Mouse (Mus musculus) MEL-GATA-1-ER (cell line): ENCODE data around the gene Gm10295.

Experiments
- DNase-seq: peaks from one replicate; pipeline ENCODE4 v3.0.0-alpha.2; 2012; ENCODE audit warnings: low read depth; ENCODE audit errors: extremely low read depth

The Gm10295 gene

DNA sequence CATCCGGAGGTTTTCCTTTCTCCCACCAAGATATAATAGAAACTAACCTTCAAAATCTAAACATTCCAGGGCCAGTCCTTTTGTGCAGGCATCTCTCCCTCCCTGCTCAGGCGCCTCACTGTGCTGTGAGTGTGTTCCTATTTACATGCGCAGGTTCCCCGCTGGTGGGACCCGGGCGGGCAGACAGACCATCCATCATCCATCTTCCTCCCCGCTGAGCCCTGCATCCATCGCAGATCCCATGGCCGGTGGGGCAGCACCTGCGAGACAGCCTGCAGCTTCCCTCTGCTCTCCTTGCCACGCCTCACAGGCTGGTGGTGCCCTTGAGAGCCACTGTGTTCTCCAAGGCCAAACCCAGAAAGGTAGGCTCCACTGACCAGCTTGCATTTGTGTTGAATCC lies at the start of gene Gm10295:
Gene Gm10295 (minus strand): TSS at position 122 of the 400 bp plus-strand sequence.
- DNase-seq, result no peak

- no peak for DNase-seq
These were observed 49.7 kb upstream of the Gm10295 start for GRCm38 (mm10) chr7:71401032-71401431.

DNA sequence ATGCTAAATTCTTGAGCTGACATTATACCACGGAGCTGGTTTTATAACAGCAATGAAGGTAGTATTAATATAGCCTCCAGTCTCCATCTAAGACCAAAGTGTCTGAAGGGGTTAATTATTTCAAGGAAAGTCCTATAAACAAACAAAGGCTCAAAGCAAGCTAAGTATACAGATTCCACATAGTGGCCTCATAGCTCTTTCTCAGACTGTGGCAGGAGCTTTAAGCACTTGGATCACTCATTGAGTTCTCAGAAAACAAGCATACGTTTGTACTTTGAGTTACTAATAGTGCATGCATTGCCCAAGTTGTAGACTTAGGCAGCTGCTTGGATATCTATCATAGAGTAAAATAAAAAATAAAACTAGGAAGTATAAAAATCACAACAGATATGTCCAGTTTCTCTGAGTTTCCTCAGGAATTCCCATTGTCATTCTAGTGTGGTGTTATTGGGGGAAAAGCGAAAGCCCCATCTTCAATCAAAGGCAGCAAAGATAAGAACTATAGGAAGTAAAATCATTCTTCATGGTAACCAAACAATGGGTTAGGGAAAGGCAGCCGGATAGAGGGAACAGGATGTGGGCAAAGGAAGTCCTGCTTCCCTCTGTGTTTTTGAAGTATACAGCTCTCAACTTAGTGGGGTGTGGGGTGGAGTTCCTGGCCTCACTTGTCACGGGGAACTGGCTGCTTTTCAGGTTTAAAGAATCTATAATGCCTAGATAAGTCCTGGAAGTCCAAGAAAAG lies 48.8 kb upstream of the Gm10295 start:
- DNase-seq, result no peak

GRCm38 (mm10) chr7:71398959-71399756 lies 47.9 kb upstream of the Gm10295 start:
- no peak for DNase-seq

GRCm38 (mm10) chr7:71398389-71398788 lies 47.1 kb upstream of the Gm10295 start:
- no peak for DNase-seq

- DNase-seq, result no peak
These were observed 41.6 kb upstream of the Gm10295 start for GRCm38 (mm10) chr7:71392795-71393341.

GRCm38 (mm10) chr7:71391333-71391732 lies 40.0 kb upstream of the Gm10295 start:
- DNase-seq, result no peak

DNA sequence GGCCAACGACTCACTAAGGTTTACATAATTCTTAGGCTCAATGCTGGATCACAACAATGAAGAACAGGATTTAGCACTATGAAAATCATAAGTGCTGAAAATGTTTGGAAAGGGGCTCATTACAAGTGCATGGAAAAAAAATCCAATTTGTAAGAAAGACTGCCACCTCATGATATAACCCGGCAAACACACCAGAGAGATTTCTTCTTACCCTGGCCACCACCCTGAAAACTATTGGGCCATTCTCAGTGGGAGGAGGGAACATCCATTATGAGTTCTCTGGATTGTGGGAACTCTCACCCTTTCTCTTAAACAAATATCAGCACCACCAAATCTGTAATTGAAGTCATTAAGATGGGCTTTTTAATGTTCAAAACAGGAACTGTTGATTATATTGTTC lies 39.0 kb upstream of the Gm10295 start:
- DNase-seq, result no peak

DNA sequence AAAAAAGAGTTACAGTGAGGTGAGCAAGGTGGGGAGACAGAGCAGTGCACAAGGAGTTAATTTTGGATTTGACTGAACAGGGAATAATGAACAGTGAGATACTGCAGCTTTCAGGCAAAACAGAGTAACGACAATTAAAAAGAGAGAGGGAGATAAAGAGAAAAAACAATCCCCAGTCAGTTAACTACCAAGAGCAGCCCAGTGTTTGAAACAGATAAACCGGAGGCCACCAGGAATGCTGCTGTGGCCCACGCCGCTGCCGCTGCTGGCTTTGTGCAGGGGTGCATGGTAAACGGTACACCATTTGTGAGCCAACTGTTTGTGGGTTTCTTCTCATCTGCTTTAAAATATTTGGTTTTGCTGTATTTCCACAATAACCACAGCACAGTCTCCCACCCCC lies 34.8 kb upstream of the Gm10295 start:
- DNase-seq, result no peak

DNA sequence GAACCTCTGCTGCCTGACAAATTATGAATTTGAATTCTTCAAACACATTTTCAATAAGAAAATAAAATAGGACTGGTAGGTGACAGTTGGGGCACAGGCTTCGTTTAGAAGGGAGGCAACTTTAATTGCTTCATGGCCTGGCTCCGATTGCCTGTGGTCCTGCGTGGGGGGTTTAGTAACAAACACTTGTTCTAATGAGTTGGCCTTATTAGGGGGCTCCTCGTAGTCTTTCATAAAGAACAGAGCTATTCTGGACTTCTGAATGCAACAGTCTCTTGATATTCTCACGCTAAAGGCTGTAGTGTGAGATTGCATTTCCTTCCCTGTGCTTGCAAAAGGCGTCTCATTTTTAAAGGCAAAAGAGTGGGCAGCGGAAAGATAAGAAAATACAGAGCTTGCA lies 33.6 kb upstream of the Gm10295 start:
- DNase-seq, result no peak

DNA sequence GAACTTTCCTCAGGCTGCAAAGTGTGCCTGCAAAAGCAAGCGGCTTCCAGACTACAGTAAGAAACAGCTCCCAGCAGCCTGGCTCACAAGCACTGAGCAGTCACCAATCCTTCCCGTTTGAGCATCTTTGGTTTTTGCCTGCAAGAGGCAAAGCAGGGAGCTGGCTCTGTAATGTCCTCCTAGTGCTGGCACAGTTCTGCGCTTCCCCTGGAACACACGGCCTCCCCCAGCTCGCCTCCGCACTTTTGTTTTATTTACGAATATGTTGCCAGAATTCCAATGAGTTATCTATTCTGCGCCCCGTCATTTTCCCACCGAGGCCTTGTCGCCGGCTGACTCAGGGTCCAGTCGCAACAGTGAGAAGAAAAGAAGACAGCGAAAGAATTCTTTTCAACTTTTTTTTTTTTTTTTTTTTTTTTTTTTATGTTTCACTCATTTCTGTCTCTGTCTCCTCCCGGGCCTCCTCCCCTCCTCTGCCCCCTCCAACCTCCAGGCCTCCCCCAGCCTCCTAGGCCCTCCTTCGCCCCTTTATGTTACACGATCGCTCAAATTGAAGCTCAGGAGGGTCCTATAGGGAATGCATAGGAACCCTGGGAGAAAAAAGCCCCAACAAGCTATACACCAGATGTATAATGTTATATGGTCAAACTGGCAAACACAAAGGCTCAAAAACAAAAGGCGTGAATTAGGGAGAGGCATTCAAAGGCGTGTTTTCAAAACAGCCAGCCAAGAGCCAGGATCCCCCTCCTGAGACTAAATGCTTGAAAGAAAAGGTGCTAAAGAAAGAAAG lies 32.3 kb upstream of the Gm10295 start:
- DNase-seq, result no peak

GRCm38 (mm10) chr7:71379826-71380825 lies 28.8 kb upstream of the Gm10295 start:
- no peak for DNase-seq

DNA sequence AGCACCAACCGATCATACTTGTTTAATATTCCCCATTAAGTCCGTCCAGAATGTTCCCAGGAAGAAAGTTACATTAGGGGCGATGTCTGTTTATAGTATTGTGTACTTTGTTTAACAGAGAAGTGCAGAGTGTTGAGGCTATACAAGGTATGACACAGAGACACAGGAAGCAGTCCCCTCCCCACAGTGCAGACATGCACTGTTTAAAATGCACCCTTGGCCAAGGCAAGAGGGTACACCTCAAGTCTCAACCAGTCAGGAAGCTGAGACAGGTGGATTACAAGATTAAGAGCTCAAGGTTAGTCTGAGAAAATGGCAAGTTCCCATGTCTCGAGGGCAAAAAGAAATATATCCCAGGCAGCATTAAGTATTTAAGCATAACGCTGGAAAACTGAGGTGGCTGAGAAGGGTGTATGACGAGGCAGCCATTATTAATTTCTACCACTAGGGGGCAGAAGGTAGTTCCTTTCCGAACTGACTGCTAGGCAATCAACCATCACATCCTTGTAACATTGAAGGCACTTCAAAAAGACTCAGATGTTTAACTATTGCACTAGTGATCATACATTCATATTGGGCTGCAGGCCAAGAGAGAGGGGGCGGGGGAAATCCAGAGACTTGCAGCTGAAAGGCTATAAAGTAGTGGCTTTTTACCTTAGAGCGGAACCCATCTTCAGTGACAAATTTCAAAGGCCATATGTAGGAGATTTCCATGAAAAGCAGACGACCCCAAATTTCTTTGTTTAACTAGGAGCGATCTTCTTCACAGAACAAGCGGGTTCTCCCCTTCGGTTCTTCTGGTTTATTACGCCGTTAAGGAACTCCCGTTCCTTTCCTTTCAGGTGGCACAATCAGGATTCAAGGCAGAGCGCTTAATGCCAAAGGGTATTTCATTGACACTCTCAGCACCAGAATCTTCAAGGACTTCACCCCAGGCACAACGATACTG lies 27.8 kb upstream of the Gm10295 start:
- DNase-seq, result no peak

DNA sequence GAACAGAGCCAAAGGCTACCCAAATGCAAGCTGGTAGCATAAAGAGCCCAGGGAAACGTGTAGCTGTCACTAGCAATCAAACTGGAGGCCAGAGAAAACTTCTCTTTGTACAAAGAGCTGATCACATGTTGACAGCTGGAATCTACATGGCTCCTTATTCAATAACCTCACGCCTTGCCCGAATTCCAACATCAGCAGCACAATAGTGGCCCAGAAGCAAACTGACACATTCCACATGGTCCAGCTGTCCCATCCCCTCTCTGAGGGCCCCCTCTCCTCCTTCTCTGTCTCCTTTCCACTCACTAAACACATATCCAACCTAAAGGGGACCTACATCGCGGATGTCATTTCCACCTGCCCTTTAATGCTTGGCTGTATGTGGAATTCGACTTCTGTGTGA lies 26.7 kb upstream of the Gm10295 start:
- DNase-seq, result no peak

DNA sequence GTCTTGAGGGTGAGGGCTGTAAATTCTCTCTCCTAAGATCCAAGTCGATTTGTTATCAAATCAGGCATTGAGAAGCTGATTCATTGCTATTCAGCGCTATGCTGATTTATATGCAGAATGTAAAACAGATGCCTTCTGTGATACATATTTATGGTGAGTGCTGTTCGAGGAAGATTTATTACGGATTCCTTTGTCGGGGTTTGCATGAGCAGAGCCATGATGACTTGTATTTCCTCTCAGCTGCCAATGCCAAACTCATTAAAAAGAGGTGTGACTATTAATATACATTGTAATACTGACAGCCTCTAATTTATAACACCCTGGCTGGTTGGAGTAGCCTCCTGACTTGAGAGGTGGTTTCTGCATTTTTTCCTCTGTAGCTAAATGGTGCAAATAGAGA lies 22.8 kb upstream of the Gm10295 start:
- DNase-seq, result no peak

DNA sequence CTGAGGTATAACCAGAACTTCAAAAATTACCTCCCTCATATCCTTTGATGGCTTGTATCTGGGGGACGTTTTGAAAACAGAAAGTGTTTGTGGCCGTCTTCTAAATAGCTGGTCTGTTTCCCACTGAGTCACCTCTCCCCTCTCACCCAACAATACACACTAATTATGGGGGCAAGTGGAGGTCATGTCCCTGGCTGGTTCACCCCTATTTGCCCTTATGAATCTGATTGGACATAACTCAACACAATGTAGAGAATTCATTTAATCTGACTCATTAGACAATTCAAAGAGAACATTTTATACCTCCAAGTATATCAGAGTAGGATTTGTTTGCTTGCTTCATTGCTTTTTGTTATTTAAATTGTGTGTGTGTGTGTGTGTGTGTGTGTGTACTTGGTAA lies 20.6 kb upstream of the Gm10295 start:
- no peak for DNase-seq

DNA sequence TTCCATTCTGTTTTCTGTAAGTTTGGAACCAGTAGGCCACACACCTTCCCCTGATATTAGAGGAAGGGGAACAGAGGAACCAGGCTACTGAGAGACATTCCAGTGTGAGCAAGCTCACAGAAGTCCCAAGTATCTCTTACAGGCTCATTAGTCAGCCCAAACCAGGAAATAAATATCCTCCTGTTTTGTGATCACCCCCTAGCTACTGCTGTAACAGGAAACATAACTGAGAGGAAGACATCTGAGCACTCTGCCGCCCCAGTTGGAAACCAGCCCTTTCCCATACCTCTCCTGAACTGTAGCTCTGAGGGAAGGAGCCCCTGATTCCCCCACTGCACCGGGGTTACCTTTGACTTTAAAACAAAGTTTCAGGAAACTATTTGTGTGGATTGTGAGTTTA lies 19.5 kb upstream of the Gm10295 start:
- DNase-seq, result no peak

DNA sequence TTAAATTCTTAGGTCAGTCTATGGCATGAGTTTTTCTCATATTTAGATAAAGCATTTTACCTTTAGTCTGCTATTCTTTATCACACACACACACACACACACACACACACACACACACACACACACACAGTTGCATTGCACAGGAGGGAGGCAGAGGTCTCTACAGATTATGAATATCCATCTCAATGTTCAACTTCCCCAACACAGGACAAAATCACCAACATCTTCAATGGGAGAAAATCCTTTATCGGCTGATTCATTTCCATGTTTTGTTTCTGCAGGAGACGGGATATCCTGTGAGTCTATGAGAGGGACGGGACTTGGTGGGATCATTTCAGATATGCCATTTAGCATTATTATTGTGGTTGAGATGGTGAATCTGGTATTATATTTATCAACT lies 18.8 kb upstream of the Gm10295 start:
- DNase-seq, result no peak

- DNase-seq, result no peak
These were observed 17.4 kb upstream of the Gm10295 start for GRCm38 (mm10) chr7:71368543-71369181.
